In the genomic region with DNA sequence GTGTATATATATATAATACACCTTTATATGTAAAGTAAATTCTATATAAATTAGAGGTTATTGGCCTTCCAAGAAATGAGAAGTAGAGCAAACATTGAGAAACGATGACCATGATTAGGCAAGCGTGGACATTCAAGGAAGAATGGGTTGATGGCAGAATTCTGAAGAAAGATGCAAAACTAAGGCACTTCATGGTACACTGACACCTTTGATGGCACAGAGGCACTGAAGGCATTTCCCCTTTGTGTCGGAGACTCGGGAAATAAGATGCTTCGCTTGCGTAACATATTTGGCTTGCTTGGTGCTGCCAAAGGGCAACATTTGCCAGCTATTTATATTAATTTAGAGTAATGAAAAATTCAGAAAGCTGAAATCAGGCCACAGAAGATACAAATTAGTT, we compare ENCODE assay signal across 27 mouse cellular contexts.
DNase-seq lines count a peak whose midpoint lies in the region; ATAC-seq lines count a peak whose summit lies in the region.
"Had no signal": no experiment of that assay in that cellular context is flagged by ENCODE, and none has a peak within 500 bp of the region (broad histone marks: within the 10 kb centered on the region; RNA-seq: fewer than 3 reads in every experiment).

No protein-coding gene starts in this region.

- H3K4me1 ChIP-seq in midbrain, embryonic 11.5 days (ENCODE audit: control insufficient read depth, insufficient read depth, low read length) = no peaks in the 10 kb centered on the region
- no peaks in the 10 kb centered on the region for H3K4me1 ChIP-seq in midbrain, embryonic 16.5 days (ENCODE audit: control insufficient read depth, insufficient read depth, low read length)
- no peaks in the 10 kb centered on the region for H3K4me1 ChIP-seq in hindbrain, embryonic 11.5 days (replicated peaks; ENCODE audit: control insufficient read depth, insufficient read depth, low read length)
- H3K4me1 ChIP-seq in limb, embryonic 10.5 days = no peaks in the 10 kb centered on the region
- H3K4me1 ChIP-seq: embryonic facial prominence, embryonic 10.5 days; embryonic facial prominence, embryonic 13.5 days; forebrain, embryonic 12.5 days; forebrain, embryonic 15.5 days; heart, embryonic 10.5 days; heart, embryonic 13.5 days had no signal

- H3K9me3 ChIP-seq in midbrain, embryonic 11.5 days (ENCODE audit: control insufficient read depth, low read length) = no peaks in the 10 kb centered on the region
- H3K9me3 ChIP-seq in midbrain, embryonic 16.5 days (replicated peaks; ENCODE audit: control insufficient read depth, low read length, poor library complexity, severe bottlenecking) = no peaks in the 10 kb centered on the region
- no peaks in the 10 kb centered on the region for H3K9me3 ChIP-seq in hindbrain, embryonic 11.5 days (ENCODE audit: control insufficient read depth, low read length)
- no peaks in the 10 kb centered on the region for H3K9me3 ChIP-seq in limb, embryonic 10.5 days (replicated peaks)
- H3K9me3 ChIP-seq: embryonic facial prominence, embryonic 10.5 days; embryonic facial prominence, embryonic 13.5 days; forebrain, embryonic 12.5 days; forebrain, embryonic 15.5 days; heart, embryonic 10.5 days; heart, embryonic 13.5 days had no signal

- H3K27me3 ChIP-seq in midbrain, embryonic 11.5 days (ENCODE audit: control insufficient read depth, insufficient read depth, low read length) = no peaks in the 10 kb centered on the region
- H3K27me3 ChIP-seq in midbrain, embryonic 16.5 days (ENCODE audit: control insufficient read depth, insufficient read depth, low read depth, low read length) = no peaks in the 10 kb centered on the region
- no peaks in the 10 kb centered on the region for H3K27me3 ChIP-seq in hindbrain, embryonic 11.5 days (ENCODE audit: control insufficient read depth, insufficient read depth, low read length)
- H3K27me3 ChIP-seq in limb, embryonic 10.5 days (ENCODE audit: low read depth, poor library complexity, severe bottlenecking) = no peaks in the 10 kb centered on the region
- H3K27me3 ChIP-seq: embryonic facial prominence, embryonic 13.5 days; forebrain, embryonic 12.5 days; forebrain, embryonic 15.5 days; heart, embryonic 13.5 days had no signal

- H3K4me2 ChIP-seq in midbrain, embryonic 11.5 days = no peak overlapping the region
- H3K4me2 ChIP-seq in midbrain, embryonic 16.5 days (ENCODE audit: low read length) = no peak overlapping the region
- H3K4me2 ChIP-seq in hindbrain, embryonic 11.5 days (replicated peaks; ENCODE audit: low read depth, low read length) = no peak overlapping the region
- H3K4me2 ChIP-seq: embryonic facial prominence, embryonic 13.5 days; forebrain, embryonic 12.5 days; forebrain, embryonic 15.5 days; heart, embryonic 13.5 days; hindbrain, embryonic 14.5 days had no signal

- H3K4me3 ChIP-seq in midbrain, embryonic 11.5 days (ENCODE audit: low read depth, low read length) = no peak overlapping the region
- H3K4me3 ChIP-seq in midbrain, embryonic 16.5 days (ENCODE audit: low read depth, low read length) = no peak overlapping the region
- no peak overlapping the region for H3K4me3 ChIP-seq in hindbrain, embryonic 11.5 days (ENCODE audit: low read depth, low read length)
- H3K4me3 ChIP-seq in limb, embryonic 10.5 days = no peak overlapping the region
- H3K4me3 ChIP-seq: embryonic facial prominence, embryonic 10.5 days; embryonic facial prominence, embryonic 13.5 days; erythroblast, embryonic 14.5 days; forebrain, embryonic 12.5 days; forebrain, embryonic 15.5 days; heart, adult 2 months; heart, embryonic 10.5 days; heart, embryonic 13.5 days had no signal

- H3K36me3 ChIP-seq in midbrain, embryonic 11.5 days (ENCODE audit: control insufficient read depth, insufficient read depth, low read length) = no peaks in the 10 kb centered on the region
- no peaks in the 10 kb centered on the region for H3K36me3 ChIP-seq in midbrain, embryonic 16.5 days (ENCODE audit: control insufficient read depth, insufficient read depth, low read length)
- no peaks in the 10 kb centered on the region for H3K36me3 ChIP-seq in hindbrain, embryonic 11.5 days (ENCODE audit: control insufficient read depth, insufficient read depth, low read length)
- no peaks in the 10 kb centered on the region for H3K36me3 ChIP-seq in limb, embryonic 10.5 days
- H3K36me3 ChIP-seq: embryonic facial prominence, embryonic 10.5 days; embryonic facial prominence, embryonic 13.5 days; forebrain, embryonic 12.5 days; forebrain, embryonic 15.5 days; heart, embryonic 10.5 days; heart, embryonic 13.5 days had no signal

- no peak overlapping the region for H3K27ac ChIP-seq in midbrain, embryonic 11.5 days (ENCODE audit: low read depth, low read length)
- H3K27ac ChIP-seq in midbrain, embryonic 16.5 days (ENCODE audit: low read length) = no peak overlapping the region
- H3K27ac ChIP-seq in hindbrain, embryonic 11.5 days (ENCODE audit: low read depth, low read length) = no peak overlapping the region
- H3K27ac ChIP-seq in limb, embryonic 10.5 days = no peak overlapping the region
- H3K27ac ChIP-seq: embryonic facial prominence, embryonic 10.5 days; embryonic facial prominence, embryonic 13.5 days; forebrain, embryonic 12.5 days; forebrain, embryonic 15.5 days; heart, adult 2 months; heart, embryonic 10.5 days; heart, embryonic 13.5 days; hindbrain, embryonic 14.5 days; hindbrain, postnatal 0 days had no signal

- H3K9ac ChIP-seq in midbrain, embryonic 11.5 days (ENCODE audit: low read length) = no peak overlapping the region
- no peak overlapping the region for H3K9ac ChIP-seq in midbrain, embryonic 16.5 days (ENCODE audit: low read depth, low read length)
- no peak overlapping the region for H3K9ac ChIP-seq in hindbrain, embryonic 11.5 days (ENCODE audit: low read depth, low read length)
- H3K9ac ChIP-seq: embryonic facial prominence, embryonic 13.5 days; forebrain, embryonic 12.5 days; forebrain, embryonic 15.5 days; heart, embryonic 13.5 days; hindbrain, embryonic 14.5 days had no signal

- 93% methylated on average over 6 of the region's 6 CpGs for WGBS in midbrain, embryonic 11.5 days
- WGBS in midbrain, embryonic 16.5 days = 91% methylated on average over 6 of the region's 6 CpGs
- WGBS in hindbrain, embryonic 11.5 days = 90% methylated on average over 6 of the region's 6 CpGs
- 96% methylated on average over 6 of the region's 6 CpGs for WGBS in limb, embryonic 10.5 days

- peak; percentile 39 for DNase-seq in midbrain, embryonic 11.5 days (ENCODE audit: low spot score, missing footprints)
- peak; percentile 13 for DNase-seq in brain, adult 2 months (ENCODE audit: low read depth, low spot score)
- no peak for DNase-seq in urinary bladder, adult 2 months (ENCODE audit: low spot score)
- DNase-seq in hindbrain, embryonic 11.5 days (ENCODE audit: low spot score) = no peak
- no peak for DNase-seq in limb, embryonic 10.5 days (ENCODE audit: low spot score)
- DNase-seq: adrenal gland, adult 8-10 months; adrenal gland, postnatal 25 days; cerebellum, adult 11 months; cerebellum, adult 2 months; cerebellum, adult 9-11 months; cerebellum, postnatal 25 days; embryo, embryonic 11 days; gastrocnemius, postnatal 25 days; heart, adult 2 months; heart, postnatal 14 days; heart, postnatal 4 days had no signal

- ATAC-seq in midbrain, embryonic 11.5 days (ENCODE audit: low FRiP score) = no peak
- no peak for ATAC-seq in midbrain, embryonic 16.5 days
- ATAC-seq in megakaryocyte, adult 5-6 weeks (ENCODE audit: poor library complexity, severe bottlenecking) = peak; percentile 51
- no peak for ATAC-seq in hindbrain, embryonic 11.5 days (ENCODE audit: low FRiP score)
- ATAC-seq: forebrain, embryonic 15.5 days; hindbrain, postnatal 0 days had no signal

Comparison
In these comparisons a context has a peak if more than half of its experiments do, and no peak if none do; other contexts are left out.
1. DNase-seq: peak in midbrain, embryonic 11.5 days (single experiment) and brain, adult 2 months (single experiment); none in urinary bladder, adult 2 months (single experiment), hindbrain, embryonic 11.5 days (single experiment) and limb, embryonic 10.5 days (single experiment).